Mouse (Mus musculus): Measurements from ENCODE around the gene Bbc3. TPM values are rescaled to one million over a fixed set of nuclear protein-coding genes. Genes with fewer than 3 reads are reported as not detected.
"Not testable (repeated sequence)": the region's sequence is repeated elsewhere in the genome, so short reads cannot be mapped to it uniquely, and the experiment has no call there.

Bbc3 gene
- polyA plus RNA-seq, 1 experiment from 2014 or later = 16.4 TPM

GRCm38 (mm10) chr7:16296766-16297390, 11.3 kb upstream of the Bbc3 start:
- Histone ChIP-seq H3K9me3 (no peaks in the 10 kb centered on the region), H3K27me3 (ENCODE audit: poor library complexity, severe bottlenecking) (peaks cover 16% of the 10 kb centered on the region; the same call in 1 of the 2 replicates), H3K4me3 (peak overlapping the region; percentile 62), H3K27ac (peak overlapping the region; percentile 92), H3K4me1 (peaks cover 53% of the 10 kb centered on the region), H3K36me3 (replicated peaks) (no peaks in the 10 kb centered on the region)
- DNase-seq (ENCODE audit: extremely low spot score, low spot score) = peak; percentile 80
- under 1% methylated on average over 22 of the region's 22 CpGs for WGBS

- H3K36me3 ChIP-seq (replicated peaks) = no peaks in the 10 kb centered on the region
- no peaks in the 10 kb centered on the region for H3K9me3 ChIP-seq
- H3K27me3 ChIP-seq (ENCODE audit: poor library complexity, severe bottlenecking) = peaks cover 16% of the 10 kb centered on the region; the same call in 1 of the 2 replicates
- peaks cover 53% of the 10 kb centered on the region for H3K4me1 ChIP-seq
- 63% methylated on average over 2 of the region's 2 CpGs for WGBS
- no peak for DNase-seq (ENCODE audit: extremely low spot score, low spot score)
- no peak overlapping the region for H3K4me3 ChIP-seq
- H3K27ac ChIP-seq = peak overlapping the region; percentile 35; the same call in 1 of the 2 replicates
These were observed 10.6 kb upstream of the Bbc3 start for GRCm38 (mm10) chr7:16297616-16298015.

DNA sequence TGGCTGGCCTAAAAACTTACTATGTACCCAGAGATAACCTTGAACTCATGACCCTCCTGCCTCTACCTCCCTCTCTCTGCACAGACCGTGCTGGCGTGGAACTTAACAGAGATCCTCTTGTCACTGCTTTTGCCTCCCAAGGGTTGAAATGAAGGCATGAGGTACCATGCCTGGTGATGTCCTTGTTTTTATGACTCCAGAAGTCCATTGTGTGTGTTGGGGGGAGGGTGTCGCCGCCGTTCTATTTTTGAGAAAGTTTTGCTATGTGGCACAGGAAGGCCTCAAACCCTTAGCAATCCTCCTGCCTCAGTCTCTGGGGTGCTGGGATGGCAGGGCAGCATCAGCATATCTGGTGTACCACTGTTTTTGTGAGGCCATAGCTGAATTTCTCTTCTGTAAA, 9.3 kb upstream of the Bbc3 start:
- Histone ChIP-seq H3K4me3 (peak overlapping the region; percentile 61), H3K27ac (peak overlapping the region; percentile 87), H3K4me1 (peaks cover 53% of the 10 kb centered on the region), H3K9me3 (no peaks in the 10 kb centered on the region), H3K36me3 (replicated peaks) (no peaks in the 10 kb centered on the region), H3K27me3 (ENCODE audit: poor library complexity, severe bottlenecking) (peaks cover 16% of the 10 kb centered on the region; the same call in 1 of the 2 replicates)
- no peak for DNase-seq (ENCODE audit: extremely low spot score, low spot score)
- 80% methylated on average over 5 of the region's 5 CpGs for WGBS

DNA sequence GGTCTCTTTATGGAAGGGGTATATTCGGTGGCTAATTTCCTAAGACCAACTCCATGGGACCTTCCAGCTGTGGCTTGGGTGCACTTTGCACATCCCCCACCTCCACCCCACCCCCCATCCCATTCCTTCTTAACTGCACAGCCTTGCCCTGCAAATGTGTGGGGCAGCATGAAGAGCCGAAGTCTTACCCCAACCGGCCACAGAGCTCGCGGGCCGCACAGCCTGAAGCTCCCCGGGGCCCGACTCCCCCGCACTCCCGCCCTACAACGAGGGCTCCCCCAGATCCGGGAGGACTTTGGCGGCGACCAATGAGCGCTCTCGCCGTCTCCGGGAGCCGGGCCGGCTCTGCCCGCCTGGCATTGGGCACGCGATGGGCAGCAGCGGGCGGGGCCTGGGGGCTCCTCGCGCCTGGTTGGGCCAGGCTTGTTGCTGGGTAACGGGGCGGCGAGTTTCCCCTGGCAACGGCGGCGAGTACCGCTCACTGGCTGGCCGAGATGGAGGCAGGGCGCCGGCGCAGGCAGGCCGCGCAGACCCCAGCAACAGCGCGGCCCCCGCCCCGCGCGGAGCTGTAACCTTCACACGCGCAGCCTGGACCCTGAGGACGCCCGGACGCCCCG, 8.7 kb upstream of the Bbc3 start:
- Histone ChIP-seq H3K27me3 (ENCODE audit: poor library complexity, severe bottlenecking) (peaks cover 16% of the 10 kb centered on the region; the same call in 1 of the 2 replicates), H3K4me3 (peak overlapping the region; percentile 61), H3K36me3 (replicated peaks) (no peaks in the 10 kb centered on the region), H3K27ac (peak overlapping the region; percentile 87), H3K9me3 (no peaks in the 10 kb centered on the region), H3K4me1 (peaks cover 51% of the 10 kb centered on the region)
- peak; percentile 92 for DNase-seq (ENCODE audit: extremely low spot score, low spot score)
- under 1% methylated on average over 52 of the region's 52 CpGs for WGBS

DNA sequence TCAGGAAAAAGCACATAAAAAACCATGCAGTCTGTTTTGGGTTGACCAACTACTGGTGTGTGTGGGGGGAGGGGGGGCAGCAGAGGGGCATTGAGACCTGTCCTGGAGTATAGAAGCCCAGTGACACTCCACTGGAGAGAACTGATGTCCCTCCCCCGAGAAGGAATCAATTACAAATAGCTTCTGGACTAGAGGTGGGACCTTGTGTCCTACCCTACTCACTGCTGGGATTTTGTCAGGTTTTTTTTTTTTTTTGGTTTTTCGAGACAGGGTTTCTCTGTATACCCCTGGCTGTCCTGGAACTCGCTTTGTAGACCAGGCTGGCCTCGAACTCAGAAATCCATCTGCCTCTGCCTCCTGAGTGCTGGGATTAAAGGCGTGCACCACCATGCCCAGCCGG, 1.1 kb upstream of the Bbc3 start:
- 78% methylated on average over 6 of the region's 6 CpGs for WGBS

GRCm38 (mm10) chr7:16308555-16309317, 543 bp downstream of the Bbc3 start:
- 52% methylated on average over 16 of the region's 16 CpGs for WGBS
- H3K4me3 ChIP-seq = peak overlapping the region; percentile 89
- no peak for DNase-seq (ENCODE audit: extremely low spot score, low spot score)
- no peaks in the 10 kb centered on the region for H3K36me3 ChIP-seq (replicated peaks)
- peak overlapping the region; percentile 99 for H3K27ac ChIP-seq
- peaks cover 11% of the 10 kb centered on the region; the same call in 1 of the 2 replicates for H3K27me3 ChIP-seq (ENCODE audit: poor library complexity, severe bottlenecking)
- peaks cover 56% of the 10 kb centered on the region for H3K4me1 ChIP-seq
- H3K9me3 ChIP-seq = no peaks in the 10 kb centered on the region

More for the DNA sequence above, 1.1 kb upstream of the Bbc3 start:
- not testable (repeated sequence) for H3K4me3 ChIP-seq; H3K27ac ChIP-seq; DNase-seq (ENCODE audit: extremely low spot score, low spot score); H3K36me3 ChIP-seq (replicated peaks); H3K9me3 ChIP-seq
- H3K4me1 ChIP-seq = peaks cover 40% of the 10 kb centered on the region
- peaks cover 11% of the 10 kb centered on the region; the same call in 1 of the 2 replicates for H3K27me3 ChIP-seq (ENCODE audit: poor library complexity, severe bottlenecking)

- WGBS = 1% methylated on average over 61 of the region's 61 CpGs
- DNase-seq (ENCODE audit: extremely low spot score, low spot score) = peak; percentile 69
- peak overlapping the region; percentile 99 for H3K27ac ChIP-seq
- H3K4me1 ChIP-seq = peaks cover 63% of the 10 kb centered on the region
- H3K9me3 ChIP-seq = no peaks in the 10 kb centered on the region
- H3K4me3 ChIP-seq = peak overlapping the region; percentile 89
- no peaks in the 10 kb centered on the region for H3K36me3 ChIP-seq (replicated peaks)
- H3K27me3 ChIP-seq (ENCODE audit: poor library complexity, severe bottlenecking) = peaks cover 11% of the 10 kb centered on the region; the same call in 1 of the 2 replicates
These were observed 1.3 kb downstream of the Bbc3 start for GRCm38 (mm10) chr7:16309318-16310019.

GRCm38 (mm10) chr7:16310020-16310520, 1.9 kb downstream of the Bbc3 start:
- Histone ChIP-seq H3K9me3 (no peaks in the 10 kb centered on the region), H3K4me1 (peaks cover 67% of the 10 kb centered on the region)
- WGBS = 0% methylated on average over 44 of the region's 56 CpGs

GRCm38 (mm10) chr7:16310521-16311452, 2.6 kb downstream of the Bbc3 start:
- Histone ChIP-seq H3K9me3 (no peaks in the 10 kb centered on the region), H3K4me1 (peaks cover 73% of the 10 kb centered on the region), H3K36me3 (replicated peaks) (no peaks in the 10 kb centered on the region), H3K27ac (peak overlapping the region; percentile 99), H3K4me3 (peak overlapping the region; percentile 89), H3K27me3 (ENCODE audit: poor library complexity, severe bottlenecking) (peaks cover 11% of the 10 kb centered on the region; the same call in 1 of the 2 replicates)
- under 1% methylated on average over 31 of the region's 31 CpGs for WGBS
- DNase-seq (ENCODE audit: extremely low spot score, low spot score) = peak; percentile 49

More at GRCm38 (mm10) chr7:16310020-16310520, 1.9 kb downstream of the Bbc3 start:
- Histone ChIP-seq H3K27ac (peak overlapping the region; percentile 99), H3K27me3 (ENCODE audit: poor library complexity, severe bottlenecking) (peaks cover 11% of the 10 kb centered on the region; the same call in 1 of the 2 replicates), H3K36me3 (replicated peaks) (no peaks in the 10 kb centered on the region), H3K4me3 (peak overlapping the region; percentile 89)
- DNase-seq (ENCODE audit: extremely low spot score, low spot score) = peak; percentile 77

GRCm38 (mm10) chr7:16311453-16312004, 3.3 kb downstream of the Bbc3 start:
- Histone ChIP-seq H3K9me3 (no peaks in the 10 kb centered on the region), H3K27me3 (ENCODE audit: poor library complexity, severe bottlenecking) (peaks cover 11% of the 10 kb centered on the region; the same call in 1 of the 2 replicates), H3K36me3 (replicated peaks) (peaks cover 4% of the 10 kb centered on the region), H3K27ac (peak overlapping the region; percentile 99), H3K4me1 (peaks cover 73% of the 10 kb centered on the region), H3K4me3 (peak overlapping the region; percentile 89)
- peak; percentile 27 for DNase-seq (ENCODE audit: extremely low spot score, low spot score)
- under 1% methylated on average over 14 of the region's 14 CpGs for whole genome bisulfite sequencing
